13 mouse cellular contexts compared by ENCODE assay signal in the genomic region with DNA sequence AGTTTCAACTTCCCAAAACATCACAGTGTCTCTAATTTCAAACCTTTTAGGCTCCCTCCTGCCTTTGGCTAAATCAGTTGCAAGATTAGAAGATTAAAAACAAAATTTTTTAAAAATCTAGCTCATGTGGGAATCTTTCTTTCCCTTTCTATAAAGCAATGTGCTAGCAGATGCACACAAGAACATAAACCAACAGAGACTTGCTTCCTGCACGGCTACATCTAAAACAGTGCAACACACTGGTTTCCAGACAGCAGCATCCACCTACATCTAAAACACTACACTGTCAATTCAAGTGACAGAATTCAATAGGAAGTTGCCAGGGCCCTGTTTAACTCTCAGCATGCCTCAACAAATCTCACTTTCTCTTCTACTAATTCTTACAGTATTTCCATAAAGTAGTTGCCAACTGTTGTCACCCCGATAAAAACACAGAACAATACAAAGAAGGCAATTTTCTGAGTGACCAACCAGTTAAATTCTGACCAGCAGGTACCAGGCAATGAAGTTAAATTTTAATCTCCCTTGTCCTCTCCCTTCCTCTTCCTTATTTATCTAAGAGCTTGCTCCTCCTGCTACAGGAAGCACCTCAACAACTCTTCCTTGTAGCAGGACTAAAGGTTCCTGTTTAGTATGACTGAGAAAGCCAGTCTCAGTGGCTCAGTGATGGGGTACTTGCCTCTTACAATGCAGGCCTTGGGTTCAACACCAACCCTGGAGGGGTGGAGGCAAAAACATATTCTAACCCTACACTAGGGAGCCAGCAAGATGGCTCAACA. TPM values are rescaled to one million over a fixed set of nuclear protein-coding genes. Genes with fewer than 3 reads are reported as not detected.
DNase-seq lines count a peak whose midpoint lies in the region; ATAC-seq and TF ChIP-seq lines count a peak whose summit lies in the region.
"Had no signal": no experiment of that assay in that cellular context is flagged by ENCODE, and none has a peak within 500 bp of the region (broad histone marks: within the 10 kb centered on the region; RNA-seq: fewer than 3 reads in every experiment).

No protein-coding gene starts in this region.

- peaks cover 10% of the 10 kb centered on the region for H3K4me1 ChIP-seq in kidney, embryonic 14.5 days (ENCODE audit: control insufficient read depth, insufficient read depth, low read length)
- no peaks in the 10 kb centered on the region for H3K4me1 ChIP-seq in thymus, adult 2 months (replicated peaks; ENCODE audit: control insufficient read depth, insufficient read depth, low read length)
- H3K4me1 ChIP-seq in intestine, postnatal 0 days (replicated peaks; ENCODE audit: control insufficient read depth, insufficient read depth, low read length): 0 out of 2 replicates have a peak, but pooled peaks cover 3% of the 10 kb centered on the region
- no peaks in the 10 kb centered on the region for H3K4me1 ChIP-seq in forebrain, embryonic 13.5 days
- no peaks in the 10 kb centered on the region for H3K4me1 ChIP-seq in forebrain, embryonic 15.5 days
- no peaks in the 10 kb centered on the region for H3K4me1 ChIP-seq in cerebellum, adult 2 months (ENCODE audit: control insufficient read depth, insufficient read depth, low read length)
- H3K4me1 ChIP-seq: hindbrain, embryonic 15.5 days had no signal

- 67% methylated on average over 2 of the region's 2 CpGs for WGBS in kidney, embryonic 14.5 days
- WGBS in thymus, adult 2 months: 80% methylated on average over 2 of the region's 2 CpGs
- WGBS in intestine, postnatal 0 days: 46% methylated on average over 2 of the region's 2 CpGs
- WGBS in forebrain, embryonic 13.5 days: 87% methylated on average over 2 of the region's 2 CpGs
- 77% methylated on average over 2 of the region's 2 CpGs for whole genome bisulfite sequencing in forebrain, embryonic 15.5 days
- WGBS in cerebellum, adult 2 months: 66% methylated on average over 2 of the region's 2 CpGs

- no peak for DNase-seq in kidney, postnatal 4 days
- DNase-seq in thymus, postnatal 14 days: peak; percentile 27
- no peak for DNase-seq in thymus, adult 2 months
- DNase-seq in cerebellum, adult 2 months: no peak
- DNase-seq: adrenal gland, postnatal 14 days; cerebellum, adult 11 months; layer of hippocampus, adult 9-11 months had no signal

- H3K4me2 ChIP-seq in kidney, embryonic 14.5 days (replicated peaks; ENCODE audit: low read depth, low read length): no peak overlapping the region
- H3K4me2 ChIP-seq in intestine, postnatal 0 days (replicated peaks; ENCODE audit: low read depth): no peak overlapping the region
- no peak overlapping the region for H3K4me2 ChIP-seq in forebrain, embryonic 13.5 days
- no peak overlapping the region for H3K4me2 ChIP-seq in forebrain, embryonic 15.5 days (replicated peaks)
- H3K4me2 ChIP-seq: hindbrain, embryonic 15.5 days; limb, embryonic 13.5 days had no signal

- no peaks in the 10 kb centered on the region for H3K36me3 ChIP-seq in kidney, embryonic 14.5 days (ENCODE audit: control insufficient read depth, insufficient read depth, low read length)
- H3K36me3 ChIP-seq in thymus, adult 2 months (ENCODE audit: control insufficient read depth, insufficient read depth, low read length): no peaks in the 10 kb centered on the region
- no peaks in the 10 kb centered on the region for H3K36me3 ChIP-seq in intestine, postnatal 0 days (ENCODE audit: control insufficient read depth, insufficient read depth)
- no peaks in the 10 kb centered on the region for H3K36me3 ChIP-seq in forebrain, embryonic 13.5 days (ENCODE audit: poor library complexity, severe bottlenecking)
- H3K36me3 ChIP-seq in forebrain, embryonic 15.5 days: no peaks in the 10 kb centered on the region
- H3K36me3 ChIP-seq: hindbrain, embryonic 15.5 days; limb, embryonic 13.5 days had no signal

- no peak for TF ChIP-seq POLR2A in thymus, adult 2 months (IDR thresholded peaks at IDR 0.05; ENCODE audit: control insufficient read depth, extremely low read depth, insufficient read depth, low read length, poor library complexity)
- no peak for TF ChIP-seq POLR2A in cerebellum, adult 2 months (IDR thresholded peaks at IDR 0.05; ENCODE audit: borderline replicate concordance, insufficient read depth, low read length)

- no peaks in the 10 kb centered on the region for H3K27me3 ChIP-seq in kidney, embryonic 14.5 days (ENCODE audit: control insufficient read depth, insufficient read depth, low read length)
- H3K27me3 ChIP-seq in thymus, adult 2 months (ENCODE audit: control insufficient read depth, insufficient read depth, low read length): no peaks in the 10 kb centered on the region
- H3K27me3 ChIP-seq in intestine, postnatal 0 days (replicated peaks; ENCODE audit: control insufficient read depth, insufficient read depth, low read length): no peaks in the 10 kb centered on the region
- no peaks in the 10 kb centered on the region for H3K27me3 ChIP-seq in forebrain, embryonic 13.5 days
- H3K27me3 ChIP-seq in forebrain, embryonic 15.5 days: no peaks in the 10 kb centered on the region
- H3K27me3 ChIP-seq in cerebellum, adult 2 months (ENCODE audit: control insufficient read depth, insufficient read depth, low read length): no peaks in the 10 kb centered on the region
- H3K27me3 ChIP-seq: hindbrain, embryonic 15.5 days; limb, embryonic 13.5 days had no signal

- no peak overlapping the region for H3K4me3 ChIP-seq in kidney, embryonic 14.5 days (ENCODE audit: low read length)
- H3K4me3 ChIP-seq in thymus, adult 2 months (ENCODE audit: control insufficient read depth, insufficient read depth, low read length): no peak overlapping the region
- H3K4me3 ChIP-seq in intestine, postnatal 0 days (ENCODE audit: low read depth, low read length): no peak overlapping the region
- no peak overlapping the region for H3K4me3 ChIP-seq in forebrain, embryonic 13.5 days
- H3K4me3 ChIP-seq in forebrain, embryonic 15.5 days: no peak overlapping the region
- H3K4me3 ChIP-seq in cerebellum, adult 2 months (replicated peaks; ENCODE audit: insufficient read depth, low read depth, low read length): no peak overlapping the region
- H3K4me3 ChIP-seq: hindbrain, embryonic 15.5 days; limb, embryonic 13.5 days had no signal

- H3K9me3 ChIP-seq in kidney, embryonic 14.5 days (ENCODE audit: control insufficient read depth, low read length): no peaks in the 10 kb centered on the region
- no peaks in the 10 kb centered on the region for H3K9me3 ChIP-seq in intestine, postnatal 0 days (ENCODE audit: control insufficient read depth)
- no peaks in the 10 kb centered on the region for H3K9me3 ChIP-seq in forebrain, embryonic 13.5 days (replicated peaks)
- H3K9me3 ChIP-seq in forebrain, embryonic 15.5 days: no peaks in the 10 kb centered on the region
- H3K9me3 ChIP-seq: hindbrain, embryonic 15.5 days; limb, embryonic 13.5 days had no signal

- H3K27ac ChIP-seq in kidney, embryonic 14.5 days (ENCODE audit: low read depth, low read length): peak overlapping the region; percentile 6; the same call in 1 of the 2 replicates
- H3K27ac ChIP-seq in thymus, adult 2 months (ENCODE audit: control insufficient read depth, insufficient read depth, low read length): no peak overlapping the region
- peak overlapping the region; percentile 42; the same call in 1 of the 2 replicates for H3K27ac ChIP-seq in intestine, postnatal 0 days (ENCODE audit: low read depth, low read length)
- H3K27ac ChIP-seq in forebrain, embryonic 13.5 days: no peak overlapping the region
- H3K27ac ChIP-seq in forebrain, embryonic 15.5 days (replicated peaks): no peak overlapping the region
- no peak overlapping the region for H3K27ac ChIP-seq in cerebellum, adult 2 months (ENCODE audit: insufficient read depth, low read length)
- H3K27ac ChIP-seq: hindbrain, embryonic 15.5 days; limb, embryonic 13.5 days had no signal

- no peak for TF ChIP-seq CTCF in thymus, adult 2 months (IDR thresholded peaks at IDR 0.05; ENCODE audit: borderline replicate concordance, control insufficient read depth, extremely low read depth, insufficient read depth, low read length, poor library complexity)
- no peak for TF ChIP-seq CTCF in intestine, postnatal 0 days (IDR thresholded peaks at IDR 0.05; ENCODE audit: low read depth)
- no peak for TF ChIP-seq CTCF in cerebellum, adult 2 months (IDR thresholded peaks at IDR 0.05; ENCODE audit: borderline replicate concordance, insufficient read depth, low read depth, low read length)

- no peak for ATAC-seq in kidney, embryonic 14.5 days (ENCODE audit: low FRiP score, low TSS enrichment)
- no peak for ATAC-seq in intestine, postnatal 0 days
- ATAC-seq in forebrain, embryonic 13.5 days: no peak
- no peak for ATAC-seq in forebrain, embryonic 15.5 days (replicated peaks)

- H3K9ac ChIP-seq in kidney, embryonic 14.5 days (ENCODE audit: low read depth, low read length): no peak overlapping the region
- no peak overlapping the region for H3K9ac ChIP-seq in intestine, postnatal 0 days (ENCODE audit: low read depth, low read length)
- H3K9ac ChIP-seq in forebrain, embryonic 13.5 days: no peak overlapping the region
- H3K9ac ChIP-seq in forebrain, embryonic 15.5 days (replicated peaks): no peak overlapping the region
- H3K9ac ChIP-seq: hindbrain, embryonic 15.5 days; limb, embryonic 13.5 days had no signal

RNA-seq across cellular contexts. Expression of a gene that starts 35.5 kb away (rescaled TPM):
- 23.1 and 28.2 TPM in 2 replicates for polyA plus RNA-seq in kidney, embryonic 14.5 days (2014; fragmentation: Nextera tagmentation; extraction: Ambion mirVana)
- polyA plus RNA-seq in thymus, adult 2 months (2012; rRNA removed): 114 and 127 TPM in 2 replicates
- 9.0 and 10.3 TPM in 2 replicates for polyA plus RNA-seq in intestine, postnatal 0 days (2015; fragmentation: Nextera tagmentation; extraction: Ambion mirVana)
- 21.2 and 23.4 TPM in 2 replicates for polyA plus RNA-seq in forebrain, embryonic 13.5 days (2015; fragmentation: Nextera tagmentation; extraction: Ambion mirVana)
- polyA plus RNA-seq in forebrain, embryonic 15.5 days (2015; fragmentation: Nextera tagmentation; extraction: Ambion mirVana): 24.1 and 25.1 TPM in 2 replicates
- 20.0 and 20.8 TPM in 2 replicates for polyA plus RNA-seq in cerebellum, adult 2 months (2012; rRNA removed)

Comparison
In these comparisons a context has a peak if more than half of its experiments do, and no peak if none do; other contexts are left out.
1. H3K27ac ChIP-seq: peak in kidney, embryonic 14.5 days (single experiment) and intestine, postnatal 0 days (single experiment); none in thymus, adult 2 months (single experiment), forebrain, embryonic 13.5 days (single experiment), forebrain, embryonic 15.5 days (single experiment) and cerebellum, adult 2 months (single experiment).